Mouse (Mus musculus): ENCODE measurements at regions not wholly inside any gene's neighbourhood (a gene's known extent, or its start where the extent isn't known, plus 50 kb on each side); places are given as distances from the start of the nearest gene placed in this dataset.

GRCm38 (mm10) chr3:20590143-20590542, 223.2 kb upstream of the Agtr1b start:
- no peak for DNase-seq (ENCODE audit: extremely low spot score, low spot score)

DNA sequence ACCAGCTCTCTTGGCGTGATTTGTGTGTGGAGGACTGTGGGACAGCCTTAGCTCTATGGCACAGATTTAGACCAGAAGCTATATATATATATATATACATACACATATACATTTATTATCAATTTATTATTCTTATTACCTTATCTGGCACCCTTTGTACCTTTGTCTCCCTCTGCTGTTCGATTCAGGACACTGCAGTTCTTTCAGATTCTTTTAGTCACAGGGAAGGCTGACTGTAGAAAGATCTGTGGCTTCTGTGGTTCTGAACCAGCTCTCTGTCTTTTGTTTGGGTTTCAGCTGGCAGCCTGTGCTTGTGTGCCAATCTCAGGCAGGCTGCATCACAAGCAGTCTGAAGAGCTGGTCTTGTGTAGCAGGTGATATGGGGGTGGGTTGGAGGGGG, 184.6 kb upstream of the Agtr1b start:
- no peak for DNase-seq (ENCODE audit: extremely low spot score, low spot score)

DNA sequence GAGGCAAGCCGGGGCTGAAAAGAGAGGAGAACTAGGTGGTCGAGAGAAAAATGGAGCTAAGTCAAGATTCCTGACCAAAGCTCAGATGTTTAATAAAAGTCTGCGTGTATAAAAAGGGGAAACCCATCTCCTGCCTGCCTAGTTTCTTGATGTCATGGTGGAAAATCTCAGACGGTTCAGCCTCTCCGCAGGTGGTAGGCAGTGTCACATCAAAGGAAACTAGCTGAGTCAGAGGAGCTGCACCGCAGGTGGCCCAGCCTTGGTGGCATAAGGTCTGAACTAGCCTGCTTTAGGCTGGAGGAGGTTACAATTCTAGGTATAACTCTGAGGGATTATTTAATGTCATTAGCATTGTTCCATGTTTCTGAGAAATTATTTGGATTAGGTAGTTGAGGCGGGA, 177.0 kb upstream of the Agtr1b start:
- no peak for DNase-seq (ENCODE audit: extremely low spot score, low spot score)

GRCm38 (mm10) chr3:20538492-20539004, 171.6 kb upstream of the Agtr1b start:
- no peak for DNase-seq (ENCODE audit: extremely low spot score, low spot score)

DNA sequence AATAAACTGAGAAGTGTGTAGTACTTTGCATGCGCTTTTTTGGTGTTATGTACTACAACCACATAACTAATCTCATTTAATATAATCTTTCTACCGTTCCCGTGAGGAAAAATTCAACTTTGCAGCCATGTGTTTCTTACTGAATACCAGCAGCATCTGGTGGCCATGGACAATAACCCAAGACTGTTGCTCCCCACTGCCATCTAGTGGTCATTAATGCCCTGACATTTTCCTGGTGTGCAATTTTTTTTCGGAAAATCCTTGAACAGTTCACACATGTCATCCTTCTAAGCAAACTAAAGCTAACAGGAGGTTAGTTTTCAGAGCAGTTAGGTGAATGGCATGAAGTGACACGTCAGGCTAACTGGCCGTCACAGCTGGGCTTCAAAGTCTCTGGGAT, 153.8 kb upstream of the Agtr1b start:
- peak; percentile 36 for DNase-seq (ENCODE audit: extremely low spot score, low spot score)

- peak; percentile 81 for DNase-seq (ENCODE audit: extremely low spot score, low spot score)
Observed at GRCm38 (mm10) chr3:20509192-20509591, 142.2 kb upstream of the Agtr1b start.

DNA sequence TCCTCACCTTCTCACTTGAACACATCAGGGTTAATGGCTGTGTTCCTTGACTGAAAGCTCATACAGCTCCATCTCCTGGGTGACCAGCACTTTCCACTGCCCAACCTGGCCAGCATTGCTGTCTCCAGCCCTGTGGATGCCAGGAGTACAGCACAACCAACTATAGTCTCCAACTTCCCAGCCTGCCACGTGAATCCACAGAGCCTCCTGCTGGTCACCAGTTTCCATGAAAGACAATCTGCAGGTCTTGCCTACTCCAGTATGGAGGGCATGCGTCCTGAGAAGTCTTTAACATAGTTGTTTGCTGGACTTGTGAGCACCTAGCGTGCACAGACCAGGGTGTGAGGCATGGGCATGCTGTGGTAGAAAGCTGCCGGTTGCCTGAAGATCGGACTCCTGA, 138.6 kb upstream of the Agtr1b start:
- DNase-seq (ENCODE audit: extremely low spot score, low spot score), result no peak

Data from neural tube, embryonic 10.5 days (tissue).